Mouse (Mus musculus) urinary bladder, postnatal 25 days (tissue): Measurements from ENCODE around the gene Polr1e.
"Not testable (repeated sequence)": the region's sequence is repeated elsewhere in the genome, so short reads cannot be mapped to it uniquely, and the experiment has no call there.

Source experiments
- DNase-seq: peaks from one replicate; pipeline ENCODE4 v3.0.0; 2022; ENCODE audit warnings: low spot score

Gene Polr1e

GRCm38 (mm10) chr4:45005452-45005851 lies 12.9 kb upstream of the Polr1e start:
- peak; percentile 35 for DNase-seq

GRCm38 (mm10) chr4:45010806-45011415 lies 7.5 kb upstream of the Polr1e start:
- DNase-seq, result peak; percentile 20

- DNase-seq, result peak; percentile 67
Measured at GRCm38 (mm10) chr4:45011581-45012104, 6.7 kb upstream of the Polr1e start.

GRCm38 (mm10) chr4:45012105-45012975 lies 6.0 kb upstream of the Polr1e start, which contains the start of gene Zbtb5:
Gene Zbtb5, minus strand, starts transcription at chr4:45012412.
- peak; percentile 90 for DNase-seq

- no peak for DNase-seq
Measured at GRCm38 (mm10) chr4:45013031-45013431, 5.4 kb upstream of the Polr1e start.

GRCm38 (mm10) chr4:45013537-45013936 lies 4.8 kb upstream of the Polr1e start:
- DNase-seq, result no peak

GRCm38 (mm10) chr4:45015615-45016014 lies 2.8 kb upstream of the Polr1e start:
- peak; percentile 59 for DNase-seq

GRCm38 (mm10) chr4:45019009-45019408 lies 626 bp downstream of the Polr1e start:
- DNase-seq, result no peak

GRCm38 (mm10) chr4:45026459-45026858 lies 8.1 kb downstream of the Polr1e start:
- DNase-seq, result no peak

GRCm38 (mm10) chr4:45032586-45032985 lies 14.2 kb downstream of the Polr1e start:
- DNase-seq, result no peak

- no peak for DNase-seq
Measured at GRCm38 (mm10) chr4:45034693-45035628, 16.6 kb downstream of the Polr1e start.

- no peak for DNase-seq
Measured at GRCm38 (mm10) chr4:45036048-45036447, 17.7 kb downstream of the Polr1e start.

GRCm38 (mm10) chr4:45036571-45036970 lies 18.2 kb downstream of the Polr1e start:
- no peak for DNase-seq

- DNase-seq, result no peak
Measured at GRCm38 (mm10) chr4:45037455-45038410, 19.4 kb downstream of the Polr1e start.

- DNase-seq, result not testable (repeated sequence)
Measured at GRCm38 (mm10) chr4:45038879-45039278, 20.5 kb downstream of the Polr1e start.

- not testable (repeated sequence) for DNase-seq
Measured at GRCm38 (mm10) chr4:45039546-45039945, 21.2 kb downstream of the Polr1e start.

GRCm38 (mm10) chr4:45040795-45041194 lies 22.4 kb downstream of the Polr1e start:
- DNase-seq, result no peak

GRCm38 (mm10) chr4:45046679-45047078 lies 28.3 kb downstream of the Polr1e start:
- DNase-seq, result no peak

GRCm38 (mm10) chr4:45047286-45047887 lies 29.0 kb downstream of the Polr1e start:
- no peak for DNase-seq

- DNase-seq, result no peak
Measured at GRCm38 (mm10) chr4:45047956-45048355, 29.6 kb downstream of the Polr1e start.
